Mouse (Mus musculus) CD8-positive naive resting alpha-beta T cell, adult 2 months (primary cell): Measurements from ENCODE around the gene Sh3bgrl2.

Source experiments
- DNase-seq, 2 experiments: peaks; one replicate each; pipeline ENCODE4 v3.0.0; 2022; ENCODE audit warnings: low read depth in 2 of 2, low spot score in 2 of 2

Sh3bgrl2 gene

GRCm38 (mm10) chr9:83556780-83557771 is 8.9 kb downstream of the Sh3bgrl2 start:
- no peak for DNase-seq

- DNase-seq: no peak
Observed at GRCm38 (mm10) chr9:83560670-83561069, 12.5 kb downstream of the Sh3bgrl2 start.

GRCm38 (mm10) chr9:83562889-83563288 is 14.8 kb downstream of the Sh3bgrl2 start:
- DNase-seq: no peak

GRCm38 (mm10) chr9:83563808-83564549 is 15.9 kb downstream of the Sh3bgrl2 start:
- no peak for DNase-seq

- DNase-seq: no peak
Observed at GRCm38 (mm10) chr9:83564934-83565652, 17.0 kb downstream of the Sh3bgrl2 start.

GRCm38 (mm10) chr9:83566141-83566540 is 18.0 kb downstream of the Sh3bgrl2 start:
- no peak for DNase-seq

GRCm38 (mm10) chr9:83568125-83568524 is 20.0 kb downstream of the Sh3bgrl2 start:
- no peak for DNase-seq

GRCm38 (mm10) chr9:83568937-83569336 is 20.8 kb downstream of the Sh3bgrl2 start:
- DNase-seq: no peak

GRCm38 (mm10) chr9:83569898-83570297 is 21.8 kb downstream of the Sh3bgrl2 start:
- DNase-seq: no peak

- DNase-seq: no peak
Observed at GRCm38 (mm10) chr9:83571315-83571714, 23.2 kb downstream of the Sh3bgrl2 start.

GRCm38 (mm10) chr9:83572326-83572725 is 24.2 kb downstream of the Sh3bgrl2 start:
- no peak for DNase-seq

GRCm38 (mm10) chr9:83572870-83573269 is 24.7 kb downstream of the Sh3bgrl2 start:
- no peak for DNase-seq

- DNase-seq: no peak
Observed at GRCm38 (mm10) chr9:83573588-83573987, 25.5 kb downstream of the Sh3bgrl2 start.

- DNase-seq: no peak
Observed at GRCm38 (mm10) chr9:83575403-83575802, 27.3 kb downstream of the Sh3bgrl2 start.

GRCm38 (mm10) chr9:83576018-83576688 is 28.0 kb downstream of the Sh3bgrl2 start:
- DNase-seq: no peak

- DNase-seq: no peak
Observed at GRCm38 (mm10) chr9:83576689-83577057, 28.5 kb downstream of the Sh3bgrl2 start.

- no peak for DNase-seq
Observed at GRCm38 (mm10) chr9:83577260-83577659, 29.1 kb downstream of the Sh3bgrl2 start.

- no peak for DNase-seq
Observed at GRCm38 (mm10) chr9:83579049-83579448, 30.9 kb downstream of the Sh3bgrl2 start.

GRCm38 (mm10) chr9:83582748-83583147 is 34.6 kb downstream of the Sh3bgrl2 start:
- no peak for DNase-seq

GRCm38 (mm10) chr9:83586316-83587050 is 38.4 kb downstream of the Sh3bgrl2 start:
- DNase-seq: no peak
